10 mouse cellular contexts compared by ENCODE assay signal in the genomic region with DNA sequence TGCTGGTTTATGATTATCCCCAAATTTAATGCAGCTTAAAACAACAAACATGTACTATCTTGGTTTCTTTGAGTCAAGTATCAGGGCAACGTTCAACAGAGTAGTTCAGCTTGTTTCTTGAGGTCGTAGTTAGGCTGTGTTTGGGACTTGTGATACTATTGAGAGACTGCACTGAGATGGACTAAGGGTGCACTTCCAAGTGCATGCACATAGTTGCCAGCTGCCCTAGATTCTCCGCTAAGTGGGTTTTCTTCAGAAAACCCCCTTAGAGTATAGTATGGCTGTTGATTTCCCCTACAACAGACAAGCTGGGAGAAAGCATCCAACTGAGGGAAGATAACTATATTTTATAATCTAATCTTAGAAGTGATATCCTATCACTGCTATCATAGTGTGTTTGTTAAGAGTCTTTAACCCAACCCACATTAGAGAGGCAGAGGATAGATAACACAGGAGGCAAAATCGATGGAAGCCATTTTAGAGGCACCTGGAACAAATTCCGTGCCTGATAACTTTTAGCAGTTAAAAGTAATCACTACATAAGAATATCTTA. TPM values are rescaled to one million over a fixed set of nuclear protein-coding genes. Genes with fewer than 3 reads are reported as not detected.
DNase-seq lines count a peak whose midpoint lies in the region; ATAC-seq lines count a peak whose summit lies in the region.
"Had no signal": no experiment of that assay in that cellular context is flagged by ENCODE, and none has a peak within 500 bp of the region (broad histone marks: within the 10 kb centered on the region; RNA-seq: fewer than 3 reads in every experiment).

No protein-coding gene starts in this region.

- no peak overlapping the region for H3K9ac ChIP-seq in heart, embryonic 14.5 days (ENCODE audit: low read length)
- no peak overlapping the region for H3K9ac ChIP-seq in neural tube, embryonic 15.5 days (replicated peaks)
- no peak overlapping the region for H3K9ac ChIP-seq in liver, embryonic 11.5 days (ENCODE audit: low read depth, low read length)

- 34% methylated on average over 5 of the region's 5 CpGs for WGBS in heart, embryonic 14.5 days
- 82% methylated on average over 5 of the region's 5 CpGs for WGBS in neural tube, embryonic 15.5 days
- 54% methylated on average over 5 of the region's 5 CpGs for WGBS in liver, embryonic 11.5 days

- H3K9me3 ChIP-seq in heart, embryonic 14.5 days (ENCODE audit: control insufficient read depth, low read length): no peaks in the 10 kb centered on the region
- no peaks in the 10 kb centered on the region for H3K9me3 ChIP-seq in neural tube, embryonic 15.5 days (replicated peaks)
- H3K9me3 ChIP-seq in liver, embryonic 11.5 days (ENCODE audit: control insufficient read depth, low read length): no peaks in the 10 kb centered on the region
- H3K9me3 ChIP-seq: embryonic facial prominence, embryonic 15.5 days had no signal

- H3K27ac ChIP-seq in heart, embryonic 14.5 days (replicated peaks in 1 of 2; ENCODE audit: control insufficient read depth in 1 of 2, insufficient read depth in 1 of 2, low read depth in 2 of 2, low read length in 2 of 2): no peak overlapping the region
- H3K27ac ChIP-seq in neural tube, embryonic 15.5 days (replicated peaks): no peak overlapping the region
- H3K27ac ChIP-seq in liver, embryonic 11.5 days (ENCODE audit: low read depth, low read length): peak overlapping the region; percentile 43

- peaks cover 2 to 17% of the 10 kb centered on the region in 2 experiments; a peak in 3 of 4 replicates for H3K4me1 ChIP-seq in heart, embryonic 14.5 days (ENCODE audit: control insufficient read depth in 2 of 2, insufficient read depth in 2 of 2, low read length in 2 of 2)
- peaks cover 14% of the 10 kb centered on the region for H3K4me1 ChIP-seq in neural tube, embryonic 15.5 days
- H3K4me1 ChIP-seq in liver, embryonic 11.5 days (replicated peaks; ENCODE audit: control insufficient read depth, insufficient read depth, low read length): peaks cover 11% of the 10 kb centered on the region

- no peak for DNase-seq in heart, postnatal 14 days
- DNase-seq in neural tube, embryonic 10.5 days (ENCODE audit: extremely low spot score, low spot score): no peak
- no peak for DNase-seq in liver, embryonic 11.5 days (ENCODE audit: low spot score)
- DNase-seq: lung, postnatal 36 days had no signal

- H3K4me3 ChIP-seq in heart, embryonic 14.5 days (ENCODE audit: control insufficient read depth in 1 of 2, insufficient read depth in 1 of 2, low read depth in 1 of 2, low read length in 2 of 2): peak overlapping the region in 1 of 2 experiments; percentile 91; a peak in 1 of 4 replicates
- no peak overlapping the region for H3K4me3 ChIP-seq in neural tube, embryonic 15.5 days (replicated peaks)
- peak overlapping the region; percentile 84; the same call in 1 of the 2 replicates for H3K4me3 ChIP-seq in liver, embryonic 11.5 days (ENCODE audit: low read depth, low read length)

- H3K36me3 ChIP-seq in heart, embryonic 14.5 days (ENCODE audit: control insufficient read depth, insufficient read depth, low read length): no peaks in the 10 kb centered on the region
- no peaks in the 10 kb centered on the region for H3K36me3 ChIP-seq in neural tube, embryonic 15.5 days
- H3K36me3 ChIP-seq in liver, embryonic 11.5 days (ENCODE audit: control insufficient read depth, insufficient read depth, low read length): no peaks in the 10 kb centered on the region
- H3K36me3 ChIP-seq: embryonic facial prominence, embryonic 15.5 days had no signal

- ATAC-seq in heart, embryonic 14.5 days (ENCODE audit: insufficient number of reproducible peaks, insufficient read depth, low FRiP score, low read depth): no peak
- no peak for ATAC-seq in neural tube, embryonic 15.5 days (ENCODE audit: low FRiP score)
- no peak for ATAC-seq in liver, embryonic 11.5 days (replicated peaks; ENCODE audit: low FRiP score)
- ATAC-seq in megakaryocyte-erythroid progenitor cell, adult 5-6 weeks (replicated peaks; ENCODE audit: low FRiP score, low TSS enrichment, poor library complexity, severe bottlenecking): no peak
- no peak for ATAC-seq in cerebellum, adult (ENCODE audit: insufficient number of reproducible peaks, low FRiP score, low TSS enrichment)
- ATAC-seq in frontal cortex, adult (ENCODE audit: low TSS enrichment): no peak

- peak overlapping the region; percentile 77 for H3K4me2 ChIP-seq in heart, embryonic 14.5 days (ENCODE audit: low read length)
- 0 out of 2 replicates have a peak overlapping the region, but pooled peaks have one; percentile 71 for H3K4me2 ChIP-seq in neural tube, embryonic 15.5 days
- H3K4me2 ChIP-seq in liver, embryonic 11.5 days: peak overlapping the region; percentile 87

- intact Hi-C loops in heart, postnatal 14 days (cut with DNase I): loop anchor here (10.0 kb wide), 1 partner anchor 962 kb away; the partner anchor contains the start of gene Hmgb2

- H3K27me3 ChIP-seq in heart, embryonic 14.5 days (ENCODE audit: control insufficient read depth, insufficient read depth, low read length): no peaks in the 10 kb centered on the region
- H3K27me3 ChIP-seq in neural tube, embryonic 15.5 days (replicated peaks): no peaks in the 10 kb centered on the region
- no peaks in the 10 kb centered on the region for H3K27me3 ChIP-seq in liver, embryonic 11.5 days (replicated peaks; ENCODE audit: control insufficient read depth, insufficient read depth, low read length)
- H3K27me3 ChIP-seq: embryonic facial prominence, embryonic 15.5 days had no signal

RNA-seq across cellular contexts. Expression of gene Fbxo8, which starts 1.7 kb away (rescaled TPM):
- 48.0 and 53.6 TPM in 2 replicates for polyA plus RNA-seq in heart, embryonic 14.5 days (2014; fragmentation: Nextera tagmentation; extraction: Ambion mirVana)
- total RNA-seq in heart, postnatal 14 days (2021): 10 to 100 TPM; 41.8 to 46.6 TPM
- 41.6 and 43.3 TPM in 2 replicates for polyA plus RNA-seq in neural tube, embryonic 15.5 days (2015; fragmentation: Nextera tagmentation; extraction: Ambion mirVana)
- 55.4 and 57.2 TPM in 2 replicates for polyA plus RNA-seq in liver, embryonic 11.5 days (2014; fragmentation: Nextera tagmentation; extraction: Ambion mirVana)
- total RNA-seq in megakaryocyte-erythroid progenitor cell, adult 5-6 weeks (2014; fragmentation: Nextera tagmentation): 19.4 and 29.7 TPM in 2 replicates
- 17.2 and 18.6 TPM in 2 replicates for total RNA-seq in megakaryocyte-erythroid progenitor cell, adult 5-6 weeks (2017)

RNA-seq across cellular contexts. Expression of gene Cep44, which starts 1.8 kb away (rescaled TPM):
- 22.2 and 23.7 TPM in 2 replicates for polyA plus RNA-seq in heart, embryonic 14.5 days (2014; fragmentation: Nextera tagmentation; extraction: Ambion mirVana)
- 10 to 100 TPM; 12.0 to 14.8 TPM for total RNA-seq in heart, postnatal 14 days (2021)
- polyA plus RNA-seq in neural tube, embryonic 15.5 days (2015; fragmentation: Nextera tagmentation; extraction: Ambion mirVana): 21.8 and 27.5 TPM in 2 replicates
- 40.9 and 41.2 TPM in 2 replicates for polyA plus RNA-seq in liver, embryonic 11.5 days (2014; fragmentation: Nextera tagmentation; extraction: Ambion mirVana)
- 46.0 and 46.3 TPM in 2 replicates for total RNA-seq in megakaryocyte-erythroid progenitor cell, adult 5-6 weeks (2014; fragmentation: Nextera tagmentation)
- 37.9 and 57.7 TPM in 2 replicates for total RNA-seq in megakaryocyte-erythroid progenitor cell, adult 5-6 weeks (2017)
